Mouse (Mus musculus) forebrain, embryonic 13.5 days (tissue): ENCODE measurements at regions not wholly inside any gene's neighbourhood (a gene's known extent, or its start where the extent isn't known, plus 50 kb on each side); places are given as distances from the start of the nearest gene placed in this dataset.

Experiments used
- ATAC-seq: fragments of 200-750 bp; cut with Nextera tagmentation; 2 replicates; pipeline ENCODE4 v1.8.0; 2017
- H3K27ac ChIP-seq: fragments of 300-500 bp; sonication (generic); 2 replicates; pipeline ENCODE4 v1.5.1; 2015; ENCODE audit warnings: inconsistent platforms, mild to moderate bottlenecking, moderate library complexity
- H3K27me3 ChIP-seq: fragments of 300-500 bp; sonication (generic); 2 replicates; pipeline ENCODE4 v1.6.1; 2015; ENCODE audit warnings: mild to moderate bottlenecking, inconsistent platforms
- H3K36me3 ChIP-seq: fragments of 300-500 bp; sonication (generic); 2 replicates; pipeline ENCODE4 v1.6.1; 2015; ENCODE audit warnings: mild to moderate bottlenecking, inconsistent platforms; ENCODE audit not compliant: poor library complexity, severe bottlenecking
- H3K4me1 ChIP-seq: fragments of 300-500 bp; sonication (generic); 2 replicates; pipeline ENCODE4 v1.6.1; 2015; ENCODE audit warnings: inconsistent platforms
- H3K4me2 ChIP-seq: fragments of 300-500 bp; sonication (generic); 2 replicates; pipeline ENCODE4 v1.6.1; 2015; ENCODE audit warnings: inconsistent platforms, mild to moderate bottlenecking, moderate library complexity
- H3K4me3 ChIP-seq: fragments of 300-500 bp; sonication (generic); 2 replicates; pipeline ENCODE4 v1.5.1; 2015; ENCODE audit warnings: mild to moderate bottlenecking, inconsistent platforms
- H3K9ac ChIP-seq: fragments of 300-500 bp; sonication (generic); 2 replicates; pipeline ENCODE4 v1.6.1; 2015; ENCODE audit warnings: mild to moderate bottlenecking, inconsistent platforms
- H3K9me3 ChIP-seq: fragments of 300-500 bp; sonication (generic); replicated peaks from 2 replicates; pipeline ENCODE4 v1.6.1; 2016; ENCODE audit warnings: inconsistent platforms
- WGBS: fragments of 180-500 bp; shearing (Covaris S2); methylation state at CpG from one replicate; pipeline ENCODE4 v1.1.7; 2015; 5-methylcytosine and 5-hydroxymethylcytosine counted together

GRCm38 (mm10) chr2:21908813-21909480, 318.4 kb upstream of the Myo3a start:
- no peaks in the 10 kb centered on the region for H3K36me3 ChIP-seq
- no peaks in the 10 kb centered on the region for H3K4me1 ChIP-seq
- H3K9ac ChIP-seq: no peak overlapping the region
- WGBS: 78% methylated on average over 7 of the region's 7 CpGs
- H3K27ac ChIP-seq: no peak overlapping the region
- no peak overlapping the region for H3K4me3 ChIP-seq
- no peak for ATAC-seq
- no peaks in the 10 kb centered on the region for H3K27me3 ChIP-seq
- peak overlapping the region; percentile 37; the same call in 1 of the 2 replicates for H3K4me2 ChIP-seq
- H3K9me3 ChIP-seq: no peaks in the 10 kb centered on the region

- WGBS: 9% methylated on average over 7 of the region's 7 CpGs
- no peaks in the 10 kb centered on the region for H3K36me3 ChIP-seq
- no peaks in the 10 kb centered on the region for H3K4me1 ChIP-seq
- no peaks in the 10 kb centered on the region for H3K27me3 ChIP-seq
- H3K9ac ChIP-seq: no peak overlapping the region
- H3K27ac ChIP-seq: no peak overlapping the region
- no peaks in the 10 kb centered on the region for H3K9me3 ChIP-seq
- H3K4me2 ChIP-seq: peak overlapping the region; percentile 37
- ATAC-seq: peak; percentile 69
- no peak overlapping the region for H3K4me3 ChIP-seq
Measured at GRCm38 (mm10) chr2:21909481-21909966, 317.8 kb upstream of the Myo3a start.

GRCm38 (mm10) chr2:21917804-21918690, 309.3 kb upstream of the Myo3a start:
- WGBS: 2% methylated on average over 16 of the region's 16 CpGs
- no peaks in the 10 kb centered on the region for H3K27me3 ChIP-seq

GRCm38 (mm10) chr2:21919091-21919490, 308.2 kb upstream of the Myo3a start:
- Histone ChIP-seq H3K36me3 (no peaks in the 10 kb centered on the region), H3K9me3 (no peaks in the 10 kb centered on the region), H3K4me1 (peaks cover 21% of the 10 kb centered on the region), H3K4me2 (peak overlapping the region; percentile 66), H3K27me3 (no peaks in the 10 kb centered on the region), H3K27ac (peak overlapping the region; percentile 97), H3K4me3 (no peak overlapping the region), H3K9ac (peak overlapping the region; percentile 14; the same call in 1 of the 2 replicates)
- 27% methylated on average over 2 of the region's 2 CpGs for WGBS
- no peak for ATAC-seq

More at GRCm38 (mm10) chr2:21917804-21918690, 309.3 kb upstream of the Myo3a start:
- Histone ChIP-seq H3K9me3 (no peaks in the 10 kb centered on the region), H3K36me3 (no peaks in the 10 kb centered on the region), H3K27ac (peak overlapping the region; percentile 97), H3K9ac (peak overlapping the region; percentile 71), H3K4me3 (peak overlapping the region; percentile 43), H3K4me1 (peaks cover 21% of the 10 kb centered on the region), H3K4me2 (peak overlapping the region; percentile 66)
- ATAC-seq: peak; percentile 93

GRCm38 (mm10) chr2:21927656-21928055, 299.6 kb upstream of the Myo3a start:
- H3K4me1 ChIP-seq: no peaks in the 10 kb centered on the region
- no peak overlapping the region for H3K4me2 ChIP-seq
- WGBS: 55% methylated on average over 1 of the region's 1 CpGs
- H3K9me3 ChIP-seq: no peaks in the 10 kb centered on the region
- no peak overlapping the region for H3K27ac ChIP-seq
- no peak overlapping the region for H3K4me3 ChIP-seq
- peak; percentile 43; the same call in 1 of the 2 replicates for ATAC-seq
- H3K9ac ChIP-seq: no peak overlapping the region
- no peaks in the 10 kb centered on the region for H3K36me3 ChIP-seq
- H3K27me3 ChIP-seq: no peaks in the 10 kb centered on the region

GRCm38 (mm10) chr2:21939993-21940392, 287.3 kb upstream of the Myo3a start:
- Histone ChIP-seq H3K27ac (no peak overlapping the region), H3K9ac (no peak overlapping the region), H3K27me3 (no peaks in the 10 kb centered on the region), H3K9me3 (no peaks in the 10 kb centered on the region), H3K4me1 (no peaks in the 10 kb centered on the region), H3K4me2 (no peak overlapping the region), H3K4me3 (no peak overlapping the region), H3K36me3 (no peaks in the 10 kb centered on the region)
- ATAC-seq: 0 out of 2 replicates have a peak, but pooled peaks have one; percentile 38
- WGBS: 97% methylated on average over 3 of the region's 3 CpGs

GRCm38 (mm10) chr2:21940797-21941487, 286.4 kb upstream of the Myo3a start:
- WGBS: 48% methylated on average over 4 of the region's 4 CpGs
- Histone ChIP-seq H3K4me2 (no peak overlapping the region), H3K27ac (no peak overlapping the region), H3K4me1 (no peaks in the 10 kb centered on the region), H3K27me3 (no peaks in the 10 kb centered on the region), H3K36me3 (no peaks in the 10 kb centered on the region), H3K9ac (no peak overlapping the region), H3K9me3 (no peaks in the 10 kb centered on the region), H3K4me3 (no peak overlapping the region)
- peak; percentile 83; the same call in 1 of the 2 replicates for ATAC-seq

GRCm38 (mm10) chr2:21941488-21942000, 285.8 kb upstream of the Myo3a start:
- 92% methylated on average over 2 of the region's 2 CpGs for WGBS
- Histone ChIP-seq H3K9me3 (no peaks in the 10 kb centered on the region), H3K4me3 (no peak overlapping the region), H3K4me2 (no peak overlapping the region), H3K27me3 (no peaks in the 10 kb centered on the region), H3K27ac (no peak overlapping the region), H3K4me1 (no peaks in the 10 kb centered on the region), H3K36me3 (no peaks in the 10 kb centered on the region), H3K9ac (no peak overlapping the region)
- peak; percentile 52; the same call in 1 of the 2 replicates for ATAC-seq

- H3K4me2 ChIP-seq: no peak overlapping the region
- no peak overlapping the region for H3K9ac ChIP-seq
- H3K4me3 ChIP-seq: no peak overlapping the region
- WGBS: 88% methylated on average over 2 of the region's 2 CpGs
- H3K36me3 ChIP-seq: no peaks in the 10 kb centered on the region
- H3K27ac ChIP-seq: no peak overlapping the region
- H3K9me3 ChIP-seq: no peaks in the 10 kb centered on the region
- ATAC-seq: no peak
- H3K4me1 ChIP-seq: no peaks in the 10 kb centered on the region
- H3K27me3 ChIP-seq: no peaks in the 10 kb centered on the region
Measured at GRCm38 (mm10) chr2:21943676-21944075, 283.6 kb upstream of the Myo3a start.

- Histone ChIP-seq H3K36me3 (no peaks in the 10 kb centered on the region), H3K4me2 (no peak overlapping the region), H3K27ac (no peak overlapping the region), H3K4me1 (no peaks in the 10 kb centered on the region), H3K9me3 (no peaks in the 10 kb centered on the region), H3K27me3 (no peaks in the 10 kb centered on the region), H3K4me3 (no peak overlapping the region), H3K9ac (no peak overlapping the region)
- 90% methylated on average over 2 of the region's 2 CpGs for WGBS
- no peak for ATAC-seq
Measured at GRCm38 (mm10) chr2:21946484-21946883, 280.8 kb upstream of the Myo3a start.

GRCm38 (mm10) chr2:21951279-21951678, 276.0 kb upstream of the Myo3a start:
- 75% methylated on average over 3 of the region's 3 CpGs for WGBS

More at GRCm38 (mm10) chr2:21951279-21951678, 276.0 kb upstream of the Myo3a start:
- Histone ChIP-seq H3K4me3 (no peak overlapping the region), H3K9ac (no peak overlapping the region), H3K4me1 (0 out of 2 replicates have a peak, but pooled peaks cover 2% of the 10 kb centered on the region), H3K4me2 (no peak overlapping the region), H3K36me3 (no peaks in the 10 kb centered on the region), H3K27ac (no peak overlapping the region), H3K27me3 (no peaks in the 10 kb centered on the region), H3K9me3 (no peaks in the 10 kb centered on the region)
- no peak for ATAC-seq
